Mouse (Mus musculus) cerebellum, adult 11-12 months (tissue): Measurements from ENCODE around the gene Sh3bp5l.

Source experiments
- DNase-seq: peaks from one replicate; pipeline ENCODE4 v3.0.0; 2022

The Sh3bp5l gene

GRCm38 (mm10) chr11:58330276-58331148 lies at the start of gene Sh3bp5l, which contains the start of gene Zfp672:
Sh3bp5l (plus strand) TSS chr11:58330724.
Zfp672 (minus strand) TSS chr11:58330339.
- peak; percentile 90 for DNase-seq

- DNase-seq = no peak
These were observed 48.5 kb upstream of the Sh3bp5l start for GRCm38 (mm10) chr11:58281970-58282496.

DNA sequence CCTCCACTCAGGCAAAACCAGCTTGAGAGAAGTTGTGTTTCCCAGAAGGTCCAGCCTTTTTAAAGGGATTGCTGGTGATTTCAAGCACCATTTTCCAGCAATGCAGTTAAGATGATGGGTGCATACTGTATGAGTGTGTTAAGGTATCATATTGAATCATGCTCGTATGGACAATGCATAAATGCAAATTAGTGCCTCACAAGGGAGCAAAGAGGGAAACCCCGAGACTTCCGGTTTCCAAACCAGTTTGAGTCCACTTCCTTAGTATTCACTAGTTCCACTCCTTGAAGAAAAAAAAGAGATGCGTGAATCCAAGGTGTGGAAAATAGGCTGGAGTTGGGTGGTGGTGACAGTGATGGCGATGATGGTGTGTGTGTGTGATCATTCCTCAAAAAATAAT lies 48.0 kb upstream of the Sh3bp5l start:
- DNase-seq = no peak

DNA sequence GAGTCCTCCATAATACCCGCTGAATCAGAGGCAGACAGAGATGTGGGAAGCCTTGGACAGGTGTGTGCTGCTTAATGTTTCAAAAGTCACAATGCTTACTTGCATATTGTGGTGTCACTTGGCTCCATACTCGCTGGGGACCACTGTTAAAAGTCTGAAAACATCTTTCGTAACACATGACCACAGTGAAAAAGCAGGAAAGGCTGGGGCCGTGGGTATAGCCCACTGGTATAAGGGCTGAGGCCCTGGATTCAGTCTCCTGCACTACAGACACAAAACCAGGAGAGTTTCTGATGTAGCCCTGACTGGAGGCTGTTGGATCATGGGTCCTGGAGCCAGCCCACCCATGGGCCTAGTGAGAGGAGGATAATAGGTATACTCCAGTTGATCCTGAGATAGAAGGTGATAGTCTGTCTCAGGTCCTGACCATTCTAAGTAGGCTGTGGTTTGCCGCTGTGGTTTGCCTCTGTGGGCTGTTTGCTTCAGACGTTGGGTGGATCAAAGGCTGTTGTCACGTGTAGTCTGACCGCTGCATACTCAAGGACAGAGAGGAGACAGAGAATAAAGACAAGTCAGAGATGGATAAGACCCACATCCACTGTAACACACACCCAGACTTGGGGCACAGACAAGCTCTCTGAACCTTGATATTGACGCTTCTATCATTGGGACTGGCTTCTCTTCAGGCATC lies 40.4 kb upstream of the Sh3bp5l start:
- no peak for DNase-seq

GRCm38 (mm10) chr11:58290812-58291211 lies 39.7 kb upstream of the Sh3bp5l start:
- no peak for DNase-seq

- no peak for DNase-seq
These were observed 37.7 kb upstream of the Sh3bp5l start for GRCm38 (mm10) chr11:58292791-58293190.

GRCm38 (mm10) chr11:58297396-58297795 lies 33.1 kb upstream of the Sh3bp5l start:
- no peak for DNase-seq

DNA sequence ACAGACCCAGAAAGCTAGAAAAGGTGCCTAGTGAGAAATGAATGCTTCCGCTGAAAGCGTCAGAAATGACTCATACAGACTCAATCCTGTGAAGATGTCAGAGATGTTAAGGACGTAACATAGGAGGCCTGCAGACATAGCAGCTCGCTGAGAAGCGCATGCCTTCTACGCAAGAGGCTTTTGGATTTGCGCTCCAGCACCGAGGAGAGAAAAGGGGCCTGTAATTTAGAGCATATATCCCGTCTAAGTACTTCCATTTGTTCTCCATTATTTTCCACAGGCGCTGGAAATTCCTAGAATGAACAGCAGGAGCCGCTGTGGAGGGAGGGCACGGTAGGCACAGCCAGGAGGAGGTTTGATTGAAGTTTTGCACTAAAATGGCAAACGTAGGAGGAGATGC lies 29.5 kb upstream of the Sh3bp5l start:
- DNase-seq = peak; percentile 72

GRCm38 (mm10) chr11:58301837-58302754 lies 28.4 kb upstream of the Sh3bp5l start:
- peak; percentile 96 for DNase-seq

DNA sequence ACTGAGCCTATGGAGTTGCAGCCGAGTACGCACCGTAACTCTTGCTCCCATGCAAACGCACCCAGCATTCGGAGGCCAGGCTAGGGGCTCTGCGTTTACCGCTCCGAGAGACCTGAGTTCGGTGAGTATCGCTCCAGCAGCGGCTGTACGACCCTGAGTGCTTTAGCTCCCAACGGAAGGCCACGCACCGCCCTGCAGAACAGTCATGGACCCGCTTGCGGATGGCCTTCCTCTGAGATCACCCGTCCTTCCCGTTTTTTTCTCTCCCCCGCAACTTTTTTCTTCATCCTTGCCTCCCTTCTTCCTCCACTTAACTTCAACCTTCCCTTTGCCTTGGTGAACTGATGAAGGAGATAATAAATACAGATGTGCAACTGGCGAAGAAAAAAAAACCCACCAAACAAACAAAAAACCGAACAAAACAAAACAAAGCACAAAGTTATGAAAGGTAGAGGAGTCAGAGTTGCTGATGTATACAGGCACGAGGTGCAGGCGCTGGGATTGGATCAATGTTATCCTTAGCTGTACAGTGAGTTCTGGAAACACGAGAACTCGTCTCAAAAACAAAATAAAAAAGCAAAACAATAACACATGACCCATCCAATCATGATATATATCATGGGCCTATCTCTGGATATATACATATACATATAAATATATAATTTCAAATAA lies 27.6 kb upstream of the Sh3bp5l start:
- DNase-seq = no peak

GRCm38 (mm10) chr11:58303594-58303993 lies 26.9 kb upstream of the Sh3bp5l start:
- peak; percentile 14 for DNase-seq

GRCm38 (mm10) chr11:58305299-58305698 lies 25.2 kb upstream of the Sh3bp5l start:
- peak; percentile 33 for DNase-seq

GRCm38 (mm10) chr11:58306860-58307308 lies 23.6 kb upstream of the Sh3bp5l start, which contains the start of gene Zfp692:
Zfp692 (plus strand) TSS chr11:58307069.
- DNase-seq = peak; percentile 98

GRCm38 (mm10) chr11:58307411-58308080 lies 23.0 kb upstream of the Sh3bp5l start:
- peak; percentile 79 for DNase-seq

DNA sequence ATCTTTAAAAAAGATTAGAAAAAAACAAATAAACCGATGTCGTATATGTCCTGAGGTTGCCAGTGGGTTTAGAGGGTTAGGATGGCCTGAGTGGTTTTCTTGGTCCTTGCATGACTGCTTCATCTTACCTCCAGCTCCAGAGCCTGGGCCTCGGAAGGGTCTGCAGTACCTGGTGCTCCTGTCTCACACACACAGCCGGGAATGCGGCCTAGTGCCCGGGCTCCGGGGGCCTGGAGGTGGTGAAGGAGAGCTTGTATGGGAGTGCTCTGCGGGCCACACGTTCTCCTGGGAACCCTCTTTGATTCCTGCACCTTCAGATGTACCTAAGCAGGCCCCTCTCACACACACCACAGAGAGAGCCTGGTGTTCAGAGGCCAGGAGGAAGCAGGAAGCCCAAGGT lies 21.9 kb upstream of the Sh3bp5l start:
- DNase-seq = no peak

- peak; percentile 49 for DNase-seq
These were observed 16.5 kb upstream of the Sh3bp5l start for GRCm38 (mm10) chr11:58314069-58314468.

DNA sequence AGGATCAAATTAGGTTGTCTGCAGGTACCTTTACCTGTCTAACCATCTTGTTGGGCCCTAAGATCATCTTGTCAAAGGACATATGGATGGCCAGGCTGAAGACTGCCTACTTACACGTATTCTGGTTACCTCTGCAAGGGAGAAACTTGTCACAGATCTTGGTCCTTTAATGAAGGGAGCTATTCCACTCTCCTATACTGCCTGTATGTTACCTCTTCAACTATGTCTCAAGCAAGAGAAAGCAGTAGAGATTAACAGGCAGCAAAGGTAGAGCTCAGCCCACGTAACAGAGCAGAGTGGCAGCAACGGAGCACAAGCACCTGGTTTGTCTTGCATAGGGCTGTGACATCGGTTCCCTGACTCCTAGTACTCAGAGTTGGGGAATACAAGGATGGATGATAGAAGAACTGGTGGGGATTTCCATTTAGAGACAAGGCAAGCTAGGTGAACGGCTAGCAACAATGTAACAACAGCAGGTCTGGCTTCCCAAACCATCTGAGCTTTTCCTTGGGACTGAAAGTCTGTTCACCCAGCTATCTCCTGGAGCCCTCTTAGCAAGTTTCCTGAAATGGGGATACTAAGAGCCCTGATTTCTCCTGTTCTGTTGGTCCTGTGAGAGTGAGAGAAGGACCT lies 14.9 kb upstream of the Sh3bp5l start:
- DNase-seq = no peak

GRCm38 (mm10) chr11:58316344-58316743 lies 14.2 kb upstream of the Sh3bp5l start:
- DNase-seq = no peak

DNA sequence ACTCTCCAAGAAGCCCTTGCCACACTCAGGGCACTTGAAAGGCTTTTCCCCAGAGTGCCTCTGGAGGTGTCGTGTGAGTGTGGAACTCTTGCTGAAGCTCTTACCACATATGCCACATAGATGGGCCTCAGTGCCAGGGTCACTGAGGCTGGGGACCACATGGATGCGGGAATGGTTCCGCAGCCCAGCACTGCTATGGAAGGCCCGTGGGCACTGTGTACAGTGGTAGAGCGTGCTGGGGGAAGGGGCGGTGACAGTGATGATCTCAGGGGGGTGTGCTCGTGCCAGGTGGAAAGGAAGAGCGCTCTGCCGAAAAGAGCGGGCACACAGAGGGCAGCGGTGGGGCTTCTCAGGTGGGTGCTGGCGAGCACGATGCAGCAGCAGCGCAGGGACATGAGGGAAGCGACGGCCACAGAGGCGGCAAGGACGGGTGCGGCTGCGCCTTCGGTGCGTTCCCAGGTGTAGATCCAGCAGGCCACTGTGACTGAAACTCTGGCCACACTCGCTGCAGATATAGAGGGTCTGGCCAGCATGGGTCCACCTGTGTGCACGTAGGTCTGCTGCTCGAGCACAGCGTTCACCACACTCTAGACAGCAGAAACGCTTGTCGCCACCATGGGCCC lies 13.6 kb upstream of the Sh3bp5l start:
- DNase-seq = no peak
